Mouse (Mus musculus) liver, embryonic 14.5 days (tissue): ENCODE results near the gene 1810037I17Rik.

Experiments used
- CTCF ChIP-seq: IDR thresholded peaks from 2 replicates; pipeline ENCODE4 v1.5.1; 2016; ENCODE audit warnings: antibody characterized with exemption, low read depth, control low read depth
- EP300 ChIP-seq: IDR thresholded peaks from 2 replicates; pipeline ENCODE4 v1.6.1; 2016; ENCODE audit warnings: antibody characterized with exemption, low read depth

DNA sequence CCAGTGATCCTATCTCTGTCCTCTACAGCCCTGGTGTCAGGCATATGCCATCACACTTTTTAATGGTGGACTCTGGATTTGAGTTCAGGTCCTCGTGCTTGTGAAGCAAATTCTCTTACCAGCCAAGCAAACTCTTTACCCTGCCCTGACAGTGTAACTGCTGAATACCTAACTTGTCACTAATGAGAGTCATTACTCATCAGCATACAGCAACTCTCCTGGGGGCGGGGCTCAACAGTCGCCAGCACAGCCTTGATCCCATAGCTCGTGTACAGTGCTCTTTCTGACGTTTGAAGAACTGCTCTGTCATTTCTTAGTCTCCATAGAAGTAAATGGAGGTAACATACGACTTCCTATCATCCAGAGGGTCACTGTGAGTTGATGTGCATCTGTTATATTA, 25.7 kb upstream of the 1810037I17Rik start:
- no peak for TF ChIP-seq CTCF
- no peak for TF ChIP-seq EP300
